Mouse (Mus musculus) embryonic fibroblast, embryonic 13.5 days (primary cell): ENCODE measurements around the gene Epb41l2.

Experiments
- CTCF ChIP-seq: IDR thresholded peaks from 2 replicates; pipeline ENCODE4 v1.5.1; 2011; ENCODE audit warnings: mild to moderate bottlenecking, control low read depth, low read length, moderate library complexity, borderline replicate concordance; ENCODE audit not compliant: insufficient read depth
- POLR2A ChIP-seq: IDR thresholded peaks from 2 replicates; pipeline ENCODE4 v1.6.1; 2011; ENCODE audit warnings: low read depth, mild to moderate bottlenecking, control low read depth, low read length, moderate library complexity

- no peak for TF ChIP-seq POLR2A
- no peak for TF ChIP-seq CTCF
These were observed 81.8 kb downstream of the Epb41l2 start for GRCm38 (mm10) chr10:25441405-25441804.
